Mouse (Mus musculus) C2C12 (cell line): Measurements from ENCODE around the gene Ccdc138.

Source experiments
- CEBPB ChIP-seq: IDR thresholded peaks from one replicate; pipeline ENCODE4 v1.6.1; 2011; ENCODE audit warnings: low read depth, mild to moderate bottlenecking, control low read depth, moderate library complexity
- CTCF ChIP-seq: IDR thresholded peaks from one replicate; pipeline ENCODE4 v1.5.1; 2011; ENCODE audit not compliant: control insufficient read depth, insufficient read depth, insufficient read length
- MAX ChIP-seq: IDR thresholded peaks from one replicate; pipeline ENCODE4 v1.6.1; 2011; ENCODE audit warnings: mild to moderate bottlenecking, control low read depth
- MYOD1 ChIP-seq: IDR thresholded peaks from one replicate; pipeline ENCODE4 v1.6.1; 2011; ENCODE audit warnings: low read depth; ENCODE audit not compliant: control insufficient read depth, insufficient read length
- MYOG ChIP-seq: IDR thresholded peaks from one replicate; pipeline ENCODE4 v1.6.1; 2011; ENCODE audit not compliant: control insufficient read depth, insufficient read length; ENCODE audit errors: extremely low read depth
- USF1 ChIP-seq: IDR thresholded peaks from one replicate; pipeline ENCODE4 v1.6.1; 2011; ENCODE audit warnings: low read depth, mild to moderate bottlenecking, control low read depth, moderate library complexity

GRCm38 (mm10) chr10:58608858-58609257, 111.1 kb downstream of the Ccdc138 start:
- TF ChIP-seq USF1: no peak
- TF ChIP-seq MYOD1: no peak
- TF ChIP-seq CTCF: no peak
- TF ChIP-seq MAX: no peak
- TF ChIP-seq MYOG: no peak
- TF ChIP-seq CEBPB: no peak
